Mouse (Mus musculus) gastrocnemius, postnatal 14 days (tissue): ENCODE results near the gene Iqgap2. TPM values are rescaled to one million over a fixed set of nuclear protein-coding genes. Genes with fewer than 3 reads are reported as not detected.

Experiments
- DNase-seq: peaks from one replicate; pipeline ENCODE4 v3.0.0; 2021; ENCODE audit warnings: mixed read lengths
- intact Hi-C: fragments of 180-260 bp; cut with DNase I; formaldehyde crosslinking; loops from one replicate; pipeline ENCODE4 v1.15.1; 2025; ENCODE audit warnings: low total_unique reads
- long read RNA-seq, 2 experiments: library from polyadenylated mRNA; stranded (forward); transcript quantifications; one replicate each; pipeline ENCODE4 v2.0.0; 2021
- total RNA-seq, 2 experiments: library from RNA; stranded (reverse); gene quantifications; 2 replicates each; pipeline ENCODE4 v1.2.3; 2021

Iqgap2 gene
- total RNA-seq, result 1 to 10 TPM; 2.4 to 2.7 TPM
- long read RNA-seq, experiment 1, result 0 reads
- long read RNA-seq, experiment 2, result 0 reads

- peak; percentile 5 for DNase-seq
- intact Hi-C loops, result no loop called here
Observed at GRCm38 (mm10) chr13:95891491-95891925, at the start of gene Iqgap2. Gene Iqgap2, minus strand, starts transcription at chr13:95891922.

GRCm38 (mm10) chr13:95940811-95941210, 49.1 kb upstream of the Iqgap2 start:
- DNase-seq, result no peak
- intact Hi-C loops, result no loop called here

GRCm38 (mm10) chr13:95924201-95924621, 32.5 kb upstream of the Iqgap2 start:
- no peak for DNase-seq
- intact Hi-C loops, result no loop called here

- intact Hi-C loops, result no loop called here
- DNase-seq, result no peak
Observed at GRCm38 (mm10) chr13:95922626-95923025, 30.9 kb upstream of the Iqgap2 start.

- intact Hi-C loops, result no loop called here
- DNase-seq, result no peak
Observed at GRCm38 (mm10) chr13:95918624-95919284, 27.0 kb upstream of the Iqgap2 start.

- no peak for DNase-seq
- intact Hi-C loops, result no loop called here
Observed at GRCm38 (mm10) chr13:95913046-95913406, 21.3 kb upstream of the Iqgap2 start.

- intact Hi-C loops, result no loop called here
- DNase-seq, result no peak
Observed at GRCm38 (mm10) chr13:95912157-95913045, 20.7 kb upstream of the Iqgap2 start.

GRCm38 (mm10) chr13:95910270-95910669, 18.5 kb upstream of the Iqgap2 start:
- DNase-seq, result no peak
- intact Hi-C loops, result no loop called here

GRCm38 (mm10) chr13:95909244-95909643, 17.5 kb upstream of the Iqgap2 start:
- intact Hi-C loops, result no loop called here
- DNase-seq, result no peak

GRCm38 (mm10) chr13:95902696-95903095, 11.0 kb upstream of the Iqgap2 start:
- intact Hi-C loops, result no loop called here
- DNase-seq, result no peak

- DNase-seq, result no peak
- intact Hi-C loops, result no loop called here
Observed at GRCm38 (mm10) chr13:95899885-95900650, 8.3 kb upstream of the Iqgap2 start.

GRCm38 (mm10) chr13:95896501-95896900, 4.8 kb upstream of the Iqgap2 start:
- intact Hi-C loops, result no loop called here
- DNase-seq, result no peak

GRCm38 (mm10) chr13:95893166-95893565, 1.4 kb upstream of the Iqgap2 start:
- intact Hi-C loops, result loop anchor here (2.0 kb wide), 1 partner anchor 116 kb away; no protein-coding TSS in a partner anchor
- no peak for DNase-seq

- intact Hi-C loops, result loop anchor here (2.0 kb wide), 1 partner anchor 116 kb away; no protein-coding TSS in a partner anchor
Observed at GRCm38 (mm10) chr13:95892611-95893145, 956 bp upstream of the Iqgap2 start.

GRCm38 (mm10) chr13:95891926-95892610, 346 bp upstream of the Iqgap2 start:
- intact Hi-C loops, result loop anchor here (2.0 kb wide), 1 partner anchor 115 kb away; no protein-coding TSS in a partner anchor

More at GRCm38 (mm10) chr13:95892611-95893145, 956 bp upstream of the Iqgap2 start:
- no peak for DNase-seq

GRCm38 (mm10) chr13:95890851-95891471, 761 bp downstream of the Iqgap2 start:
- peak; percentile 9 for DNase-seq
- intact Hi-C loops, result no loop called here

More at GRCm38 (mm10) chr13:95891926-95892610, 346 bp upstream of the Iqgap2 start:
- DNase-seq, result peak; percentile 79

- intact Hi-C loops, result no loop called here
- DNase-seq, result no peak
Observed at GRCm38 (mm10) chr13:95889981-95890545, 1.7 kb downstream of the Iqgap2 start.

- intact Hi-C loops, result no loop called here
- no peak for DNase-seq
Observed at GRCm38 (mm10) chr13:95889366-95889765, 2.4 kb downstream of the Iqgap2 start.
